Mouse (Mus musculus): ENCODE data around the gene Nxnl2. TPM values are rescaled to one million over a fixed set of nuclear protein-coding genes. Genes with fewer than 3 reads are reported as not detected.
A peak's percentile ranks its signal among the peaks of the same experiment; 100 is the strongest.

Gene Nxnl2
- polyA plus RNA-seq (2014; fragmentation: Nextera tagmentation; extraction: Ambion mirVana), result 3.9 and 4.4 TPM in 2 replicates

GRCm38 (mm10) chr13:51170691-51171680 lies at the start of gene Nxnl2:
Gene Nxnl2 (plus strand): TSS chr13:51171022.
- H3K9me3 ChIP-seq (ENCODE audit: control insufficient read depth, low read length), result peaks cover 4% of the 10 kb centered on the region; the same call in 1 of the 2 replicates
- peak within 1 kb of the TSS; percentile 55 for H3K4me3 ChIP-seq (ENCODE audit: low read depth, low read length)
- no peak within 1 kb of the TSS for H3K27ac ChIP-seq (replicated peaks; ENCODE audit: low read depth, low read length)
- under 1% methylated on average over 64 of the region's 64 CpGs for WGBS
- H3K9ac ChIP-seq (ENCODE audit: low read length), result peak within 1 kb of the TSS; percentile 52
- DNase-seq (ENCODE audit: low spot score) (peak; percentile 74), ATAC-seq (ENCODE audit: insufficient number of reproducible peaks, low FRiP score, low TSS enrichment, low read depth) (peak; percentile 73; the same call in 1 of the 2 replicates)
- H3K4me2 ChIP-seq (ENCODE audit: low read depth, severe bottlenecking), result peak within 1 kb of the TSS; percentile 97
- no peaks in the 10 kb centered on the region; the same call in 1 of the 2 replicates for H3K4me1 ChIP-seq (ENCODE audit: control insufficient read depth, insufficient read depth, low read length)
- no peaks in the 10 kb centered on the region for H3K36me3 ChIP-seq (ENCODE audit: control insufficient read depth, insufficient read depth, low read length)
- H3K27me3 ChIP-seq (ENCODE audit: control insufficient read depth, insufficient read depth, low read length), result 0 out of 2 replicates have a peak, but pooled peaks cover 4% of the 10 kb centered on the region

DNA sequence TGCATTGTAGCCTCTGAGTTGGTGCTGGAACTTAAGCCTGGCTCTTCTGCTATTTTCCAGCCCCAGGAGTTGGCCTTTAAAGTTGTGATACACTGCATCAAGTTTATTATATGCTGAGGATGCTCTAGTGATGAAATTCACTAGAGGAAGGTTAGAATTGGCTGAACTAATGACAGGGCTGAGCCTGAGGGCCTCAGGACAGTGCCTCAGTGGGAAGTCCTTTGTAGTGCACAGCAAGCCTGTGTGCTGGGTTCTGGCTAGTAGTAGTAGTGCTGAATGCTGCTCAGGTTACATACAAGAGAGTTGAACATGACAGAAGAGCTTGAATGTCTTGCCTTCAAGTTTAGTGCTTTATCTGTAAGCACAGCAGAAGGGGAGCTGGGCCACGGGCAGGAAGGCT lies 48.9 kb upstream of the Nxnl2 start:
- Histone ChIP-seq H3K27ac (replicated peaks; ENCODE audit: low read depth, low read length) (no peak overlapping the region), H3K4me3 (ENCODE audit: low read depth, low read length) (no peak overlapping the region), H3K9me3 (ENCODE audit: control insufficient read depth, low read length) (no peaks in the 10 kb centered on the region), H3K4me2 (ENCODE audit: low read depth, severe bottlenecking) (no peak overlapping the region), H3K27me3 (ENCODE audit: control insufficient read depth, insufficient read depth, low read length) (no peaks in the 10 kb centered on the region), H3K9ac (ENCODE audit: low read length) (no peak overlapping the region), H3K36me3 (ENCODE audit: control insufficient read depth, insufficient read depth, low read length) (peaks cover 2% of the 10 kb centered on the region; the same call in 1 of the 2 replicates), H3K4me1 (ENCODE audit: control insufficient read depth, insufficient read depth, low read length) (peaks cover 10% of the 10 kb centered on the region)
- 57% methylated on average over 1 of the region's 1 CpGs for WGBS
- ATAC-seq (ENCODE audit: insufficient number of reproducible peaks, low FRiP score, low TSS enrichment, low read depth) (no peak), DNase-seq (ENCODE audit: low spot score) (no peak)

GRCm38 (mm10) chr13:51122771-51123170 lies 48.1 kb upstream of the Nxnl2 start:
- no peak overlapping the region for H3K4me2 ChIP-seq (ENCODE audit: low read depth, severe bottlenecking)
- DNase-seq (ENCODE audit: low spot score) (no peak), ATAC-seq (ENCODE audit: insufficient number of reproducible peaks, low FRiP score, low TSS enrichment, low read depth) (no peak)
- no peaks in the 10 kb centered on the region for H3K27me3 ChIP-seq (ENCODE audit: control insufficient read depth, insufficient read depth, low read length)
- H3K9me3 ChIP-seq (ENCODE audit: control insufficient read depth, low read length), result no peaks in the 10 kb centered on the region
- H3K36me3 ChIP-seq (ENCODE audit: control insufficient read depth, insufficient read depth, low read length), result peaks cover 2% of the 10 kb centered on the region; the same call in 1 of the 2 replicates
- H3K27ac ChIP-seq (replicated peaks; ENCODE audit: low read depth, low read length), result no peak overlapping the region
- 82% methylated on average over 8 of the region's 8 CpGs for WGBS
- H3K9ac ChIP-seq (ENCODE audit: low read length), result no peak overlapping the region
- H3K4me1 ChIP-seq (ENCODE audit: control insufficient read depth, insufficient read depth, low read length), result peaks cover 10% of the 10 kb centered on the region
- no peak overlapping the region for H3K4me3 ChIP-seq (ENCODE audit: low read depth, low read length)

- no peaks in the 10 kb centered on the region for H3K27me3 ChIP-seq (ENCODE audit: control insufficient read depth, insufficient read depth, low read length)
- no peaks in the 10 kb centered on the region for H3K9me3 ChIP-seq (ENCODE audit: control insufficient read depth, low read length)
- H3K27ac ChIP-seq (replicated peaks; ENCODE audit: low read depth, low read length), result no peak overlapping the region
- H3K9ac ChIP-seq (ENCODE audit: low read length), result no peak overlapping the region
- no peak for ATAC-seq (ENCODE audit: insufficient number of reproducible peaks, low FRiP score, low TSS enrichment, low read depth)
- peaks cover 10% of the 10 kb centered on the region for H3K4me1 ChIP-seq (ENCODE audit: control insufficient read depth, insufficient read depth, low read length)
- H3K4me3 ChIP-seq (ENCODE audit: low read depth, low read length), result no peak overlapping the region
- no peak for DNase-seq (ENCODE audit: low spot score)
- H3K36me3 ChIP-seq (ENCODE audit: control insufficient read depth, insufficient read depth, low read length), result peaks cover 2% of the 10 kb centered on the region; the same call in 1 of the 2 replicates
- no peak overlapping the region for H3K4me2 ChIP-seq (ENCODE audit: low read depth, severe bottlenecking)
- 80% methylated on average over 8 of the region's 8 CpGs for WGBS
These were observed 45.5 kb upstream of the Nxnl2 start for GRCm38 (mm10) chr13:51125357-51125756.

GRCm38 (mm10) chr13:51127906-51128305 lies 42.9 kb upstream of the Nxnl2 start:
- Histone ChIP-seq H3K4me2 (ENCODE audit: low read depth, severe bottlenecking) (no peak overlapping the region), H3K4me3 (ENCODE audit: low read depth, low read length) (no peak overlapping the region), H3K27me3 (ENCODE audit: control insufficient read depth, insufficient read depth, low read length) (no peaks in the 10 kb centered on the region), H3K36me3 (ENCODE audit: control insufficient read depth, insufficient read depth, low read length) (peaks cover 2% of the 10 kb centered on the region; the same call in 1 of the 2 replicates), H3K9me3 (ENCODE audit: control insufficient read depth, low read length) (no peaks in the 10 kb centered on the region), H3K9ac (ENCODE audit: low read length) (no peak overlapping the region), H3K27ac (replicated peaks; ENCODE audit: low read depth, low read length) (no peak overlapping the region), H3K4me1 (ENCODE audit: control insufficient read depth, insufficient read depth, low read length) (peaks cover 3% of the 10 kb centered on the region; the same call in 1 of the 2 replicates)
- 85% methylated on average over 2 of the region's 2 CpGs for WGBS
- no peak for ATAC-seq (ENCODE audit: insufficient number of reproducible peaks, low FRiP score, low TSS enrichment, low read depth)
- no peak for DNase-seq (ENCODE audit: low spot score)

GRCm38 (mm10) chr13:51128417-51128816 lies 42.4 kb upstream of the Nxnl2 start:
- WGBS, result 93% methylated on average over 7 of the region's 7 CpGs
- ATAC-seq (ENCODE audit: insufficient number of reproducible peaks, low FRiP score, low TSS enrichment, low read depth) (no peak), DNase-seq (ENCODE audit: low spot score) (no peak)
- peaks cover 2% of the 10 kb centered on the region; the same call in 1 of the 2 replicates for H3K36me3 ChIP-seq (ENCODE audit: control insufficient read depth, insufficient read depth, low read length)
- H3K27me3 ChIP-seq (ENCODE audit: control insufficient read depth, insufficient read depth, low read length), result no peaks in the 10 kb centered on the region
- no peak overlapping the region for H3K4me2 ChIP-seq (ENCODE audit: low read depth, severe bottlenecking)
- H3K9ac ChIP-seq (ENCODE audit: low read length), result no peak overlapping the region
- no peak overlapping the region for H3K27ac ChIP-seq (replicated peaks; ENCODE audit: low read depth, low read length)
- no peaks in the 10 kb centered on the region for H3K4me1 ChIP-seq (ENCODE audit: control insufficient read depth, insufficient read depth, low read length)
- H3K9me3 ChIP-seq (ENCODE audit: control insufficient read depth, low read length), result no peaks in the 10 kb centered on the region
- H3K4me3 ChIP-seq (ENCODE audit: low read depth, low read length), result no peak overlapping the region

DNA sequence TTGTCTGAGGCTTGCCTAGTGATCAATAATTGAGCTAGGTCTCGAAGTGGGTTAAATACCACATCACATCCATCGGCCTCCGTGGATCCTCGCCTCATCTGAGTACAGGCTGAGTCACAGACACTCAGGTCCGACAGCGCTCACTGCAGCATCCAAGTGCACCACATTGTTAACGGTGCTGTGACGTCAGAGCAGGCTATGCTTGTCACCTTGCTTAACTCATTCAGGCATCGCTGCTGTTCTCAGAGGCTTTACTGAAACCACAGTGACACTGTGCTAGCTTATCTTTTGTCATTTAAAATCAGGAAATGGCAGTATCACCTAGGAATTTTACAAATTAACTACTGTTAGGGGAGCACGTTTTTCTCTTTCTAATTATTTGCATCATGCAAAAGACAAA lies 39.6 kb upstream of the Nxnl2 start:
- no peaks in the 10 kb centered on the region for H3K27me3 ChIP-seq (ENCODE audit: control insufficient read depth, insufficient read depth, low read length)
- no peaks in the 10 kb centered on the region for H3K36me3 ChIP-seq (ENCODE audit: control insufficient read depth, insufficient read depth, low read length)
- 84% methylated on average over 10 of the region's 10 CpGs for WGBS
- H3K4me3 ChIP-seq (ENCODE audit: low read depth, low read length), result no peak overlapping the region
- ATAC-seq (ENCODE audit: insufficient number of reproducible peaks, low FRiP score, low TSS enrichment, low read depth) (no peak), DNase-seq (ENCODE audit: low spot score) (no peak)
- no peak overlapping the region for H3K9ac ChIP-seq (ENCODE audit: low read length)
- H3K9me3 ChIP-seq (ENCODE audit: control insufficient read depth, low read length), result no peaks in the 10 kb centered on the region
- H3K4me1 ChIP-seq (ENCODE audit: control insufficient read depth, insufficient read depth, low read length), result no peaks in the 10 kb centered on the region
- H3K4me2 ChIP-seq (ENCODE audit: low read depth, severe bottlenecking), result no peak overlapping the region
- H3K27ac ChIP-seq (replicated peaks; ENCODE audit: low read depth, low read length), result no peak overlapping the region

DNA sequence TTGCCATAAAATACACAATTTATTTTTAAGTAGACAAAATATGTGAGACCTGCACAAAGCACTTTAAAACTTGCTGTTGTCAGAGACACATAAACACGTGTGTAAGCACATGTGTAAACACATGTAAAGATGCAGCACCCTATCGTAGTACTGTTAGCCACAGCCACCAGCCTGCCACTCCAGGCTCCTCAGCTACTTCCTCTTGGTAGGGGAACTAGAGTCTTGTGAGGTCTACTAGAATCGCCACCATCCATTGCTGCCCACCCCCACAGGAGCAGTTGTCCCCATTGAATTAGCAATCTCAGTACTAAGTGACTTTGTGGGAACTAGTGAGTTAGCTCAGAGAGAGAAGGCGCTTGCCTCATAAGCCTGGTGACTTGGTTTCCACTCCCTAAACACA lies 34.5 kb upstream of the Nxnl2 start:
- Histone ChIP-seq H3K9ac (ENCODE audit: low read length) (no peak overlapping the region), H3K36me3 (ENCODE audit: control insufficient read depth, insufficient read depth, low read length) (peaks cover 8% of the 10 kb centered on the region), H3K27ac (replicated peaks; ENCODE audit: low read depth, low read length) (no peak overlapping the region), H3K9me3 (ENCODE audit: control insufficient read depth, low read length) (no peaks in the 10 kb centered on the region), H3K27me3 (ENCODE audit: control insufficient read depth, insufficient read depth, low read length) (no peaks in the 10 kb centered on the region), H3K4me3 (ENCODE audit: low read depth, low read length) (no peak overlapping the region), H3K4me1 (ENCODE audit: control insufficient read depth, insufficient read depth, low read length) (peaks cover 9% of the 10 kb centered on the region), H3K4me2 (ENCODE audit: low read depth, severe bottlenecking) (no peak overlapping the region)
- ATAC-seq (ENCODE audit: insufficient number of reproducible peaks, low FRiP score, low TSS enrichment, low read depth), result no peak
- 92% methylated on average over 4 of the region's 4 CpGs for WGBS
- no peak for DNase-seq (ENCODE audit: low spot score)

All from limb, embryonic 11.5 days (tissue).